Mouse (Mus musculus) midbrain, postnatal 0 days (tissue): ENCODE measurements at regions not wholly inside any gene's neighbourhood (a gene's known extent, or its start where the extent isn't known, plus 50 kb on each side); places are given as distances from the start of the nearest gene placed in this dataset.

Source experiments
- ATAC-seq: fragments of 200-750 bp; cut with Nextera tagmentation; 2 replicates; pipeline ENCODE4 v1.8.0; 2017; ENCODE audit warnings: moderate number of reproducible peaks, mild to moderate bottlenecking, moderate TSS enrichment, moderate library complexity; ENCODE audit not compliant: low FRiP score
- DNase-seq: peaks from one replicate; pipeline ENCODE4 v3.0.0-alpha.2; 2015; ENCODE audit warnings: low spot score
- H3K27ac ChIP-seq: fragments of 300-500 bp; sonication (generic); 2 replicates; pipeline ENCODE4 v1.5.1; 2014; ENCODE audit warnings: low read depth, mild to moderate bottlenecking, low read length, mixed read lengths
- H3K27me3 ChIP-seq: fragments of 300-500 bp; sonication (generic); 2 replicates; pipeline ENCODE4 v1.6.1; 2014; ENCODE audit warnings: low read length, control low read depth, mixed read lengths; ENCODE audit not compliant: insufficient read depth
- H3K36me3 ChIP-seq: fragments of 300-500 bp; sonication (generic); 2 replicates; pipeline ENCODE4 v1.6.1; 2014; ENCODE audit warnings: low read length, control low read depth, mixed read lengths; ENCODE audit not compliant: insufficient read depth
- H3K4me1 ChIP-seq: fragments of 300-500 bp; sonication (generic); 2 replicates; pipeline ENCODE4 v1.6.1; 2014; ENCODE audit warnings: mild to moderate bottlenecking, control low read depth, antibody characterized with exemption, low read length, mixed read lengths; ENCODE audit not compliant: insufficient read depth
- H3K4me2 ChIP-seq: fragments of 300-500 bp; sonication (generic); 2 replicates; pipeline ENCODE4 v1.6.1; 2014; ENCODE audit warnings: low read depth, mild to moderate bottlenecking, low read length, mixed read lengths; ENCODE audit not compliant: poor library complexity, severe bottlenecking
- H3K4me3 ChIP-seq: fragments of 300-500 bp; sonication (generic); 2 replicates; pipeline ENCODE4 v1.5.1; 2014; ENCODE audit warnings: low read depth, mild to moderate bottlenecking, low read length, moderate library complexity
- H3K9ac ChIP-seq: fragments of 300-500 bp; sonication (generic); replicated peaks from 2 replicates; pipeline ENCODE4 v1.6.1; 2014; ENCODE audit warnings: mild to moderate bottlenecking, low read length, moderate library complexity, mixed read lengths; ENCODE audit not compliant: poor library complexity, severe bottlenecking
- H3K9me3 ChIP-seq: fragments of 300-500 bp; sonication (generic); 2 replicates; pipeline ENCODE4 v1.6.1; 2016; ENCODE audit warnings: low read length, control low read depth
- CTCF ChIP-seq: IDR thresholded peaks from 2 replicates; pipeline ENCODE4 v1.5.1; 2016; ENCODE audit warnings: antibody characterized with exemption, mild to moderate bottlenecking
- WGBS: fragments of 180-500 bp; shearing (Covaris S2); extraction: QIAGEN DNeasy Blood & Tissue Kit; methylation state at CpG from one replicate; pipeline ENCODE4 v1.1.7; 2014; 5-methylcytosine and 5-hydroxymethylcytosine counted together

- WGBS: 84% methylated on average over 3 of the region's 3 CpGs
Measured at GRCm38 (mm10) chr9:112353196-112353595, 117.5 kb upstream of the Arpp21 start.

GRCm38 (mm10) chr9:112348942-112349341 lies 113.2 kb upstream of the Arpp21 start:
- TF ChIP-seq CTCF: no peak
- H3K27me3 ChIP-seq: no peaks in the 10 kb centered on the region
- no peak overlapping the region for H3K4me2 ChIP-seq
- no peak for ATAC-seq
- H3K9ac ChIP-seq: no peak overlapping the region
- no peaks in the 10 kb centered on the region for H3K36me3 ChIP-seq
- no peak overlapping the region for H3K4me3 ChIP-seq
- no peak for DNase-seq
- H3K27ac ChIP-seq: no peak overlapping the region
- H3K4me1 ChIP-seq: no peaks in the 10 kb centered on the region
- no peaks in the 10 kb centered on the region for H3K9me3 ChIP-seq

More at GRCm38 (mm10) chr9:112353196-112353595, 117.5 kb upstream of the Arpp21 start:
- no peaks in the 10 kb centered on the region for H3K27me3 ChIP-seq
- no peak overlapping the region for H3K4me2 ChIP-seq
- ATAC-seq (no peak), DNase-seq (peak; percentile 17)
- no peaks in the 10 kb centered on the region for H3K9me3 ChIP-seq
- H3K36me3 ChIP-seq: no peaks in the 10 kb centered on the region
- H3K27ac ChIP-seq: no peak overlapping the region
- H3K4me3 ChIP-seq: no peak overlapping the region
- no peaks in the 10 kb centered on the region for H3K4me1 ChIP-seq
- no peak for TF ChIP-seq CTCF
- no peak overlapping the region for H3K9ac ChIP-seq

- TF ChIP-seq CTCF: no peak
- ATAC-seq (no peak), DNase-seq (no peak)
- H3K4me2 ChIP-seq: no peak overlapping the region
- no peaks in the 10 kb centered on the region for H3K36me3 ChIP-seq
- no peaks in the 10 kb centered on the region for H3K9me3 ChIP-seq
- no peak overlapping the region for H3K27ac ChIP-seq
- H3K4me1 ChIP-seq: no peaks in the 10 kb centered on the region
- 67% methylated on average over 1 of the region's 1 CpGs for WGBS
- H3K27me3 ChIP-seq: no peaks in the 10 kb centered on the region
- H3K9ac ChIP-seq: no peak overlapping the region
- no peak overlapping the region for H3K4me3 ChIP-seq
Measured at GRCm38 (mm10) chr9:112344792-112345191, 109.1 kb upstream of the Arpp21 start.

- H3K4me1 ChIP-seq: no peaks in the 10 kb centered on the region
- H3K4me3 ChIP-seq: no peak overlapping the region
- no peak overlapping the region for H3K27ac ChIP-seq
- DNase-seq (no peak), ATAC-seq (no peak)
- H3K4me2 ChIP-seq: no peak overlapping the region
- H3K9me3 ChIP-seq: no peaks in the 10 kb centered on the region
- H3K9ac ChIP-seq: no peak overlapping the region
- H3K27me3 ChIP-seq: no peaks in the 10 kb centered on the region
- 60% methylated on average over 2 of the region's 2 CpGs for WGBS
- TF ChIP-seq CTCF: no peak
- H3K36me3 ChIP-seq: no peaks in the 10 kb centered on the region
Measured at GRCm38 (mm10) chr9:112340363-112340762, 104.6 kb upstream of the Arpp21 start.

- no peaks in the 10 kb centered on the region for H3K4me1 ChIP-seq
- no peaks in the 10 kb centered on the region for H3K9me3 ChIP-seq
- TF ChIP-seq CTCF: no peak
- no peak overlapping the region for H3K9ac ChIP-seq
- H3K4me3 ChIP-seq: no peak overlapping the region
- H3K36me3 ChIP-seq: no peaks in the 10 kb centered on the region
- H3K27ac ChIP-seq: no peak overlapping the region
- ATAC-seq (no peak), DNase-seq (no peak)
- 73% methylated on average over 5 of the region's 5 CpGs for WGBS
- no peaks in the 10 kb centered on the region for H3K27me3 ChIP-seq
- H3K4me2 ChIP-seq: no peak overlapping the region
Measured at GRCm38 (mm10) chr9:112320016-112320415, 84.3 kb upstream of the Arpp21 start.

- H3K27me3 ChIP-seq: no peaks in the 10 kb centered on the region
- H3K27ac ChIP-seq: no peak overlapping the region
- no peaks in the 10 kb centered on the region for H3K9me3 ChIP-seq
- H3K36me3 ChIP-seq: no peaks in the 10 kb centered on the region
- no peak for ATAC-seq
- no peak overlapping the region for H3K4me3 ChIP-seq
- 83% methylated on average over 5 of the region's 5 CpGs for WGBS
- no peak overlapping the region for H3K4me2 ChIP-seq
- TF ChIP-seq CTCF: no peak
- no peak for DNase-seq
- H3K4me1 ChIP-seq: no peaks in the 10 kb centered on the region
- H3K9ac ChIP-seq: no peak overlapping the region
Measured at GRCm38 (mm10) chr9:112308950-112309349, 73.2 kb upstream of the Arpp21 start.
